Mouse (Mus musculus): Measurements from ENCODE around the gene Fundc2. TPM values are rescaled to one million over a fixed set of nuclear protein-coding genes. Genes with fewer than 3 reads are reported as not detected.

Fundc2 gene
- total RNA-seq (2023): 10 to 100 TPM; 21.2 to 33.8 TPM

DNA sequence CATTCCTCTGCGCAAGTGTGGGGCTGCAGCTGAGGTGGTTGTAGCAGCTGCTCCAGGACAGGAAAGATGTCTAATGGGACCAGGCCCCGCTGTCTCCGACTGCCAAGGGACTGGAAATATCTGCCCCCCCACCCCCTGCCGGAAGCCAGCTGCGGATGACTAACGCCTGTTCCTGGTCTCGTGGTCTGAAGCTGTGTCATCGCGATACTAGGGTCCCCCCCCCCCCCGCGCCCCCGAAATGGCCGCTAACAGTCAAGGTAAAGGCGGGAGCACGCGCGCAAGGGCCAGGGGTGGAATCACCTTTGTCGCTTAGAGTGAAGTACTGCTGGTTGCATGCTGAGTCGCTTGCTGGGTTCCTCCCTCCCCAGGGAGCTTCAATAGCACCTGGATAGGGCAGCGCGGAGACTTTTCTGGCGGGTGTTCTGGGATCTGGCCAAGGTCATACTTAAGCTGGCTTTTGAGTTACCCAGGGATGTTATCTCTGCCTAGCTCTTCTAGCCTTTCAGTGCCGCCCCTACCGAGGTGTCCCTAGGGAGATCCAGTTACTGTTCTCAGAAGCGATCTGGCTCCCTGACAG is at the start of gene Fundc2, which contains the start of gene F8:
TSS of gene Fundc2 (plus strand) at position 205 of the 577 bp plus-strand sequence.
TSS of gene F8 (minus strand) at position 421 of the 577 bp plus-strand sequence.

GRCm38 (mm10) chrX:75415936-75416785 is 34.0 kb downstream of the Fundc2 start, which contains the start of the genes Cmc4, Mtcp1 and Brcc3:
Gene Cmc4, minus strand, starts transcription at chrX:75416584.
Gene Mtcp1, minus strand, starts transcription at chrX:75416588.
Gene Brcc3, plus strand, starts transcription at chrX:75416628.

Other genes starting within 250 kb of the Fundc2 start
- not detected for gene Smim9, start 218.6 kb upstream of the Fundc2 start, total RNA-seq (2023)
- under 1 TPM; 0.30 to 0.47 TPM for gene F8, start 216 bp downstream of the Fundc2 start, total RNA-seq (2023)
- gene Cmc4, start 34.2 kb downstream of the Fundc2 start, total RNA-seq (2023): 10 to 100 TPM; 13.9 to 14.2 TPM
- 10 to 100 TPM; 14.0 to 17.3 TPM for gene Mtcp1, start 34.2 kb downstream of the Fundc2 start, total RNA-seq (2023)
- 10 to 100 TPM; 29.5 to 32.8 TPM for gene Brcc3, start 34.2 kb downstream of the Fundc2 start, total RNA-seq (2023)
- 10 to 100 TPM; 67.4 to 76.3 TPM for gene Vbp1, start 131.9 kb downstream of the Fundc2 start, total RNA-seq (2023)
- gene Rab39b, start 195.8 kb downstream of the Fundc2 start, total RNA-seq (2023): under 1 TPM; 0.15 to 0.20 TPM

All from T-cell, adult 66 days (primary cell).